Mouse (Mus musculus) mouse embryonic stem cell (cell line): ENCODE results near the gene Fkbp5.

Experiments
- in situ Hi-C, 2 experiments: fragments of 300-500 bp; cut with MboI; formaldehyde crosslinking; loops; 1 replicate in 1 of 2; 3 replicates in 1 of 2; pipeline ENCODE4 v1.14.3; 2019 to 2020; ENCODE audit warnings: low sequenced_read_pairs in 2 of 2, low pct_unique_long_range_greater_than_20kb in 1 of 2, mixed read lengths in 1 of 2; ENCODE audit not compliant: unreplicated experiment in 1 of 2

Fkbp5 gene

DNA sequence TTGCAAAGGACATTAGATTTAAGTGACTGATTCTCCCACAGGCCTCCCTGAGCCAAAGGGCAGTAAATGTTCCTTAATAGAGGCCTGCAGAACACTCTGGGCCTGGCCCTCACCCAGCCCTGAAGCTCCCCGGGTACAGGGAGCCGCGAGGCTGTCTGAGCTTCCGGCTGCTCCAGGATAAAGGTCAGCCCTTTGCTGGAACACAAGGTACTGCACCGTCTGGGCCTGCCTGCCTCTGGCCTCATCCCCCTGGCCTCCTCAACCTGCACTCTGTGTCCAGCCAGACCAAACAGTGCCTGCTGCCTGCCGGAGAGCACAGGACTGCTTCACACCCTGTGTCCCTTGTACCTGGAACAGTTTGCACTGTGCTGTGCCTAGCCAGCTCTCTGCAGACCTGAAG lies 4.6 kb downstream of the Fkbp5 start:
- in situ Hi-C loops = no loop called here

DNA sequence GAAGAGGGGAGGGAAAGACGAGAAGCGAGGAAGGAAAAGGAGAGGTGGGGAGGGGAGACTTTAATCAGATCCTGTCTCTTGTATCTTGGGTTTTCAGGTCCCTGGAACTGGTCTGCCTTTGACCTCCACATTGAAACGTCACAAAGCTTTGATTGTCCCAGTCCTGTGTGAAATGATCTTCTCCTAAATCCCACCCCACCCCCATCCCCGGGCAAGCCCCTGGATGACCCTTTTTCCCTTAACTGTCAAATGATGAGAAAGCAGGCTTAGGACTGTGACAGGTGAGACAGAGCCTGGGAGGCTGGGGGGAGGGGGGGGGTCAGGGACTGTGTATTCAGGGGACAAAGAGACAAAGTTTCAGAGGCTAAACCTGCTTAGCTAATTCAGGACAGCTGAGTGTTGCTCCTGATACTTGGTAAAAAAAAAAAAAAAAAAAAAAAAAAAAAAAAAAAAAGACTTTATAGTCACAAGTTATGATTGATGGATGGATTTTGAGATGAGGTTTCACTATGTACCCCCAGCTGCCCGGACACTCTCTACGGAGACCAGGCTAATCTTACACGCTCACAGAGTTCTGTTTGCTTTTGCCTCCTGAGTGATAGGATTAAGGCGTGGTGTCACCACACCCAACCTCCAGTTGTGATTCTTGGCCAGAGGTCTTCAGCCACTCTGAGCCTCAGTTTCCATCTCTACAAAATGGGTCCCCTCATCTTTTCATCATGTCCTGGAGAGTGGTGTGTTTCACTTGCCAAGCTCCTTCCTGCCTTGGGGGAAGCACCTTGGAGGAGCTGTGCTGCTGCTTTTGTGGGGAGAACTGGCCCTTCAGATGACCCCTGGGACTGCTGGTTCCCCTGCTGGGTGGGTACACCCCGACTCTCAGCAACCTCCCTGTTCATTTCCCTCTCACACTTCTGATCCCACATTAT lies 5.4 kb downstream of the Fkbp5 start:
- in situ Hi-C loops = no loop called here

DNA sequence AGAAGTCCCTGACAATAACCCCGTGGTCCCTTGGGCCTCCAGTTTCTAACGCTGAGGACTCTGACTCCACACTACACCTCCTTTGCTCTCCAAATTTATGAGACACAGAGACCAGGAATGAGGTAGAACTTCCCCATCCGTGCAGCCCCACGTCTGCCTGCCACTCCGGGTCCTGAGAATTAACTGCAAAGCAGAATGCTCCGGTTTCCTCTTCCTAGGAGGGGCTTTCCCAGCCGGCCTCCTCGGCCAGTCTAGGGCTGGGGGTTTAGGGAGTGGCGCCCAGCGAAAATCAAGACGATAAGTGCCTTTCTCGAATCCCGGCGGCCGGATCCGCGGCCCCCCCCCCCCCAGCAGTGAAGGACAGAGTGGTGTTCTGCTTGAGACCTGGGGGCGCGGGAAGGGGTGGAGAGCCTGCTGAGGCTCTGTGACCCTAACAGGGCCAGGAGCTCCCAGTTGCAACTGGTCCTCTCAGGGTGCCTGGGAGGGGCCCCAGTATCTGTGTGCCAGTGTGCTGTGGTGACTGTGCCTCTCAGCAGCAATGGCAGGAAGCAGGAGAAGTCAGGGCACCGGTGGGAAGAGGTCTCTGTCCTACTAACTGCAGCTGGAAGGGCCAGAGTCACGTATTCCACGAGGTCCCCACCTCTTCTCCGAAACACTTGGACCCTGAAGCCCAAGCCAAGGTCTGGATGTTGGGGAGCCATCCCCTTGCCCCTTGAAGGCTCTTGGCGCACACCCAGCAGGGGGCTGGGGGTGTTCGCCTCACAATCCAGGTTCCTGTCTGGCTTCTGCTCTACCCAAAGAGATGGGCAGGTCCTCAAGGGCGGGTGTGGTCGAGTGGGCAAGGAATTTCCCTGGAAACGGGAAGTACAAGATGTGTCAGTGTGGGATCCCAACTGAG lies 6.6 kb downstream of the Fkbp5 start:
- in situ Hi-C loops = no loop called here

DNA sequence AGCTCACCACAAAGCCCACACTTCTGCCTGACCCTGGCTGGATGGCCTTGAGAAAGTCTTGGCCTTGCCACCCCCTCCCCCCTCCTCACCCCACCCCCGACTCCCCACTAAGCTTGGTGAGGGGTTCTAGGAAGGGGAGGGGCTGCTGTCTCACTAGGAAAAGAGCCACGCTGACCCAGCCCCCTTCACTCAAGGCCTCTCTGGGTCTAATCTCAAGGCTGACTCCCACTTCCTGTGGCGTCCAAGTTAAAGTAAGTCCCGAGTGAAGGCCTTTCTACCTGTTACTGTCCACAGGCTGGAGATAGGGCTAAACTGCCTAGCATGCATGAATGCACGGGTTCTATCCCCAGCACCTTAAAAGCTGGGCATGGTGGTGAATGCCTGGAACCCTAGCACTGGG lies 9.8 kb downstream of the Fkbp5 start:
- in situ Hi-C loops = no loop called here

DNA sequence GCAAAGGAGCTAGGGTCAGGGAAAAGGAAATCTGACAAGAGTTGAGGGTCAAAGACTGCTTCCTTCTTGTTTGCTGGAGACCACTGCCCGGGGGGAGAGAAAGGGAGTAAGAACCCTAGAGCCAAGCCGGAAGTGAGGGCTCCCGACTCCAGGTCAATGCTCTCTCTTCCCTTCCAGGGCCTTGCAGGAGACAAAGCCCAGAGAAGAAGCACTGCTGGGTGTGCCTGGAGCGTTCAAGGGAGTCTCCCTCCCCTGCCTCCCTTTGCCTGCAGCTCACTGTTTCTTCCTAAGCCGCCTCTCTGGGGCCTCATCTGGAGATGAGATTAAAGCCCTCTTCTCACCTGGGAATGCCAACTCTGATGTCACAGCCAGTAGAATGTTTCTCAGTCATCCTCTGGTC lies 10.4 kb downstream of the Fkbp5 start:
- in situ Hi-C loops = no loop called here

DNA sequence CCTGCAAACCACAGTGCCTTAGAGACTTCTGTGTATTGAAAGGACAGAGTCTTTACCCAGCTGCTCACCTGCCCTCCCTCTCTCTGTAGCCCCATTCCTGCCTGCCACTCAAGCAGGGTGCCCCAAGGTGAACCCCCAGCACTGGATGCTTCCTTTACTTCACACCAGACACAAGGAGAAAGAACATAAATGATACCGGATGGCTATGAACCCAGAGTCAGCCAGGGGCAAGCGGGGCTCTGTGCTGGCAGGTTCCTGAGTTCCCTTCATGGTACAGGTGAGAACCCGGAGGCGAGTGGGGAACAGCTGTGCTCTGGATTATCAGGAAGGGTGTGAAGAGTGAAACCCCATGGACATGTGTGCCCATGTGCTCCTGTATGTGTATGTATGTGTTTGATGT lies 11.7 kb downstream of the Fkbp5 start:
- in situ Hi-C loops = no loop called here

DNA sequence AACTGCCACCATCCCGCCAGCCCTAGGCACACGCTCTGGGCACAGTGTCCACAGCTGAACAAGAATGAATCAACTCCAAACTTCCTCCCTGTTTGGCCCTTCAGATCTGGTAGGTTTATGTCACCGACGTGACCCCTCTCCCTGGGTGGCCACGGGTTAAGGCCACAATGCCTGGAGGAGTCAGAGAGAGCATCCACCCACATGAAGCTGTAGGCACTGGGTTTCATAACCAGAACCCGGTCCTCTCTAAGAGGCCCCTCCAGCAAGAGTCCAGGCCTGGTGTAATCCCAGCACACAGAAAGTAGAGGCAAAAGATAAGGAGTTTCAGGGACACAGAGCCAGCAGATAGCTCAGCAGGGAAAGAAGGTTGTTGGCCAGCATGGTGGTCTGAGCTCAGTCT lies 13.1 kb downstream of the Fkbp5 start:
- in situ Hi-C loops = no loop called here

DNA sequence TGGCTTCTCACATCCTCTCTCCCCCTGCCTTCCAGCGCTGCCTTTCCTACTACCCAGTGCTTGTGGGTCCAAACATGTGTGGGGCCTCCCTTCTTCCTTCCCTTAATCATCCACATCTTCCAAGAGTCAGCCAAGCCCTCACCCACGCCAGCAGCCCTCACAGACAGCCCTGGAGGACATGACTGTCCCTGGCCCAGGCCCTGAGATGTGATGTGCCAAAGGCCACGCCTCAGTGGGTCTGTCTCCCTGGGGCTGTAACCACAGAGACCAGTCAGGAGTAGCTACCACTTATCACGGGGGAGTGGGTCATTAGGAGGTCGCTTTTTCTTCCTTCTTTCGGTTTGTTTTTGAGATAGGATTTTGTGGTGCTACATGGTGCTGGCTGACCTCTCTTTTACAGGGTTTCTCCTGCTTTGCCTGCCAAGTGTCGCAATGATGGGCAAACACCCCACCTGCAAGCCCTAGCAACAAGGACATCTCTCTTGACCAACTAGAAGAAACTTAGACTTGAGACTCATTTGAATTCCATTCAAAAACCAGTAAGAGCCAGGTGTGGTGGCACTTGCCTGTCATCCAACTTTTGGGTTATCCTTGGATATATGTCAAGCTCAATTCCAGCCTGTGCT lies 15.0 kb downstream of the Fkbp5 start:
- in situ Hi-C loops = no loop called here

DNA sequence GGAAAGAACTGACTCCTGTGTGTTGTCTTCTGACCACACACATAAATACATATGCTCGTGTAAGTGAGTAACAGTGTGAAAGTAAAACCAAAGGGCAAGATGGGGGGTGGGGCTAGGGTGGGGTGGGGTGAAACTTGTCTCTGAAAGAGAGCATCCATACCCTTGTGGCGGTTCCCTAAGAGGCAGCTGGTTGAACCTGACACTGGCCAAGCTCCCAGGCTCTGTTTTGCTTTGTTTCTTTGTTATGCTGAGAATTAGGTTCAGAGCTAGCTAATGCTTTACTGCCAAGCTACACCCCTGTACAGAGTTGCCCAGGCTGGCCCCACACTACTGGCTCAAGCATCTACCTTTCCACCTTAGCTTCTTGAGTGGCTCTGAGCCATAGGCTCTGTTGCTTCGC lies 16.9 kb downstream of the Fkbp5 start:
- in situ Hi-C loops = no loop called here

DNA sequence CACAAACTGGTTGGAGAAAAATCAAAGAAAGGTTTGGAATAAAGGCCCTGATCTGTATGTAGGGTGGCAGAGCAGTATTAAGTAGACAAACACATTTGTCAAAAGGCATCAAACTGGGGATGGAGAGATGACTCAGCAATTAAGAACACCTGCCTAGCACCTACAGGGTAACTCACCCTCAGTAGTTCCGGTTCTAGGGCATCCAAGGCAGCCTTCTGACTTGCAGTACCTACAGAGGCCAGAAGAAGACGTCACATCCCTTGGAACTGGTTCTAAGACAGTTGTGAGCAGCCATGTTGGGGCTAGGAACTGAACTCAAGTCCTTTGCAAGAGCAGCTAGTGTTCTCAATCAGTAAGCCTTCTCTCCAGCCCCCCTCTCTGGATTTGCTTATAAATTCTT lies 18.1 kb downstream of the Fkbp5 start:
- in situ Hi-C loops = no loop called here

DNA sequence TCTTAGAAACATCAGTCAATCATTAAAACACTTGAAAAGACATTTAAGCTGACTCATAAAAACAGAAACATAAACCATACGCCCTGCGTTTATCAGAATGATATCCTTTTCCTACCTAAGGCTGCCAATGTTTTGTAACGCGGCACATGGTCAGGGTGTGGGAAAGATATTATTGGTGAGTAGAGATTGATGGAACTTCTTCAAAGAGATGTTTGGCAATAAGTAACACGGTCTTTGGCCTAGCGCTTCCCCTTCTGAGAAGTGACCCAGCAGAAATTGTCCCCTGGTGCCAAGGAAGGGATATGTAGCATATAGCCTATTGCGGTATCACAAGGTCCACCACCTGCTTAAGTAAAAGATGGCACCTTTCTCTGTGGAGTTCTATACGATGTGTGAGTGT lies 21.5 kb downstream of the Fkbp5 start:
- in situ Hi-C loops = no loop called here

DNA sequence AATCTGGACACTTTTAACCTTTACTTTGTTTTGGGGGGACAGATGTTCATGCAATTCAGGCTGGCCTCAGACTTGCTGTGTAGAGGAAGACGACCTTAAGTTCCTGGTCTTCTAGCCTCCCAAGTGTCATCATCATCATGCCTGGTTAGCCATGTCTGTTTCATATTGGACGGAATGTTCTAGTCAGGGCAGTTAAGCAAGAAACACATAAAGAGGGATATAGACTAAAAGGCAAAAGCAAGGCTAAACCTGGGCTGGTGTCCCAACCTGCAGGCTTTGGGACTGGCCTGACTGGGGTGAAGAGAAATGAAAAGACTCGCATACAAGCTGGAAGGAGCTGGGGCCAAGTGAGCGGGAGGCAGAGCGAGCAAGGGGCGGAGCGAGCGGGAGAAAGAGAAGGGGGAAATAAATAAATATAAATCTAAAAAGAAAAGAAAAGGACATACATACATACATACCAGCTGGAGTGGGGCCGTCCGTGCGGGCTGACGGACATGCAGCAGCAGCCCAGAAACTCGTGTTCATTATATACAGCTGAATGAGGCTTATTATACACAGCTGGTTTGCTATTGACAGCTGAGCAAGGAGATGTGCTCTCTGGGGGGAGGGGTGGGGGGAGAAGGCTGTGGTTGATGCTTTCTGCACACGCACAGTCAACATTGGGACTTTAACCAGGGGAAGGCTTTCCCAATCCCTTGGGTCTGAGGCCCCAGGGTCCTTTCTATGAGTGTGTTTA lies 26.1 kb downstream of the Fkbp5 start:
- in situ Hi-C loops = no loop called here

DNA sequence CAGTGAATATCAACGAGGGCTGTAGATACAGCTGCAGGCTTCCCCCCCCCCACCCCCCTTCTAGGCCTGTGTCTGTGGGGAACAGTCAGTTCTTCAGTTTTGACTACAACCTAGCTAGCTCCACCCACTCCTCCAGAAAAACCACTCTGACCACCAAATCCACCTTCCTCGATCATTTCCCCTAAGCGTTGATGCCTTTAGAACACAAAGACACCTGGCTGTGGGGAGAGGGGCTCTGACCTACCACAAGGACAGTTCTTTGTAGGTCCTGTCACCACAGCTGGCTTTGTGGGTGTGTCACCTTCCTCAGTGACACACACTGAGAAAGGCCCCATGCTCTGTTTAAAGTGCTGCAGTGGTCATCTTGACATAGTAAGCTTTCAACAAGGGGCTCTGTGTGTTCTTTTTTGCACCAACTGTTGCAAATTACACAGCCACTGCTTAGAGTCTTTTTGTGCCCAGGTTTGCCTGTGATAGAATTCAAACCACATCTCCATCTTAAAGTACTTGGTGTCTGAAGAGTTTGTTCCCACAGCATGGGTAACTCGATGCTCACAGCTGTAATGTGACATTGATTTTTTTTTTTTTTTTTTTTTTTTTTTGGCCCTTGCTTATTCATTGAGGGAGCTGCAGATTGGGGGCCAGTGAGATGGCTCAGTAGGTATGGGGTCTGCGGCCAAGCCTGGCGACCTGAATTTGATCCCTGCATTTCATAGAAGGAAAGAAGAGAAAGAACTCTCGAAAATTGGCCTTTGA lies 28.9 kb downstream of the Fkbp5 start:
- in situ Hi-C loops = loop anchor here in 1 of 2 experiments (5.0 kb wide), 1 partner anchor 34 kb away; no protein-coding TSS in a partner anchor

DNA sequence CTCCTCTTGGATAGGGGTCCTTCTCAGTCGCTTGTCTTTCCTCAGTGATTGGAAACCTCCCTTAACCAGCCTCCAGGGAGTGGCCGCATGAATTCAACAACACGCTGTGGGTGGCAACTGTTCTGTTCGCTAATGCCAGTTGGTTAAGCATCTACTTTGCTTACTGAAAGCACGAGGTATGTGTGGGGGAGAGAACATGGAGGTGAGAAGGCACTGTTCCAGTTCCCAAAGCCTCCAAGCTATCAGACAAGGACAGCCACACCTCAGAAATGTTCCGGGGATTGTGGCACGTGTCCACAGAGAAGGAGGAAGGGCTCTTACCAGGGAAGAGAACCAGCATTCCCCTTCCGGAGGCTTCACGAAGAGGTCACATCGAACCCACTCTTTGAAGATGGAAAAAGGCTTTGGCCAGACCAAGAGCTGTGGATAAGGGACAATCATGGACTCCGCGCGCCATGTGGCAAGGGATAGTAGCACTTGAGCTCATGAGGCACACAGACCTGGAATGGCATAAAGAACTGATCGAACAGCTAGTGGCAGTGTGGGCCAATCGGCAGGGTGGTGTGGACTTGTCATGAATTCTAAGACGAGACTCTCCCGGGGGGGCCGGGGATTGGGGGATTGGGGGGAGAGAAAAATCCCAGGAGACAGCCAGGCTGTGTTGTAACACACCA lies 29.6 kb downstream of the Fkbp5 start:
- in situ Hi-C loops = loop anchor here in 1 of 2 experiments (5.0 kb wide), 1 partner anchor 35 kb away; no protein-coding TSS in a partner anchor

DNA sequence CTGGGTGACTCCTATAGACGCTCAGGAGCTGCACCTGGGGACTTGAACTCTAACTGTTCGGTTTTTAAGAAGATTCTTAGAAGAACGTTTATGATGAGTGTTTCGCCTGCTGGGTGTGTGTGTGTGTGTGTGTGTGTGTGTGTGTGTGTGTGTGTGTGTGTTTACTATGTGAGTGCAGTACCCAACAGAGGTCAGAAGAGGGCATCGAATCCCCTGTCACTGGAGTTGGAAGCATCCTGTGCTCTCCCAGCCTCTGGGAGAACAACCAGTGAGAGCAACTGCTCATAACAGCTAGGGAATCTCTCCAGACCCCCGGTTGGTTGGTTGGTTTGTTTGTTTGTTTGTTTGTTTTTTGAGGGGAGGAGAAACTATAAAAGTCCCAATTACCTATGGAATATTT lies 30.6 kb downstream of the Fkbp5 start:
- in situ Hi-C loops = loop anchor here in 1 of 2 experiments (5.0 kb wide), 1 partner anchor 36 kb away; no protein-coding TSS in a partner anchor

DNA sequence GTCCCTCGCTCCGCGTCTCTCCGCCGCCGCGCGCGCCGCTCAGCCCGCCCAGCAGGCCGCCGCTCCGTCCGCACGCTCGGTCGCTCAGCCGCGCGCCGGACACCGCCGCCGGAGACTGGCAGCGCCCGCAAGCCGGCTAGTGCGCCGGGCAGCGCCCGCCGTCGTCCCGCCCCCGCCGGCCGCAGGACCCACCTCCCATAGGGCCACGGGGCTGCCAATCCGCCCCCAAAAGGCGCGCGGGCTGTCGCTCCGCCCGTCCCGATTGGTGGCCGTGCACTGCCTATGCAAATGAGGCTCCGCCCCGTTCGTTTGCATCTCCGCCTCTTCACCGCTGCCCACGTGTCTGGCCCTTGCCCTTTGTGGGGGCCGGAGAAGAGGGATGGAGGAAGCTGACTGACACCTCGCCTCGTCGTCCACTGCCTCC lies 31.3 kb downstream of the Fkbp5 start:
- in situ Hi-C loops = loop anchor here in 1 of 2 experiments (5.0 kb wide), 1 partner anchor 36 kb away; no protein-coding TSS in a partner anchor

DNA sequence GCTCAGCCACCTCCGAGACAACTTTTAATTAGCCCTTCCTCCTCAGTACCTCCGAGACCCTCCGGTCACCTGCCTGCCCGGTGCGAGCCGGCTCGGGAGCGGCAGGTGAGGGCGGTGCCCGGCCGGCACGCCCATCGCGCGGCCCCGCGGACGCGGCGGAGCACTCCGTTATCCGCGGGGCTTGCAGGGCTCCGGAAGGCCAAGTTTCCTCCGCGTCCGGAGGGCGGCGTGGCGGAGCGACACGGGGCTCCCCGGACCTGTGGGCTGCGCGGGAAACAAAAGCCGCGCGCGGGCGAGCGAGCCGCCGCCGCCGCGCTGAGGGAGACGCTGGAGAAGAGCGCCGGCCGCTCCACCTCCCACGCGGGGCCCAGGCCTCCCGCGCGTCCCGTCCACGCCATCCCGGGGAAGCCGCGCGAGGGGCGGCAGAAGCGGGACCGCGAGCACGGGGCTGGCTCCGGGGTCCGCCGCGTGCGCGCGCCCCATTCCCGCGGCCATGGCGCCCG lies 31.8 kb downstream of the Fkbp5 start:
- in situ Hi-C loops = loop anchor here in 1 of 2 experiments (5.0 kb wide), 1 partner anchor 37 kb away; no protein-coding TSS in a partner anchor
